Comparison of ENCODE assay signal across 7 mouse cellular contexts in the genomic region with DNA sequence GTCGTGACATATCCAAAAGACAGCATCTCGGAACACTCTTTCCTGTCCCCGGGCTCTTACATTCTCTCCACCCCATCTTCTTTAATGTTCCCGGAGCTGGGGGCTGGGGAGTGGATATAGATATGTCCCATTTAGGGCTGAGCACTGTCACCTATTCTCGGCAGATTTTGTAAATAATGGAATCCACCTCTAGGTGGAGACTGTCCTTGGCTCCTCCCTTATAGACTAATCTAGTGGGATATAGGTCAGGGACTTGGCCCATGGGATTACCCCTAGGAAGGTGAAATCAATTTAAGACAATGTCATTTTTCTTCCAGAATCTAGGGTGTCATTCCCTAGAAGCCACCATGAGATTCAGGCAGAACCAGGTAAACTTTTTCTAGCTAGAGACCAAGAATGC. TPM values are rescaled to one million over a fixed set of nuclear protein-coding genes. Genes with fewer than 3 reads are reported as not detected.
DNase-seq lines count a peak whose midpoint lies in the region; ATAC-seq and TF ChIP-seq lines count a peak whose summit lies in the region.

No protein-coding gene starts in this region.

- DNase-seq in liver, adult 2 months (ENCODE audit: extremely low read depth, low read depth, low spot score): peak; percentile 63
- no peak for DNase-seq in liver
- peak; percentile 38 for DNase-seq in brain, adult 2 months (ENCODE audit: low read depth, low spot score)
- no peak for DNase-seq in heart, postnatal 0 days (ENCODE audit: low spot score)
- no peak for DNase-seq in midbrain, embryonic 10.5 days (ENCODE audit: low spot score)
- no peak for DNase-seq in left cerebral cortex, postnatal 14 days (ENCODE audit: low spot score in 2 of 2)
- no peak for DNase-seq in frontal cortex, postnatal 36 days (ENCODE audit: low spot score in 2 of 2)

- H3K4me2 ChIP-seq in heart, postnatal 0 days (ENCODE audit: low read depth, low read length): peak overlapping the region; percentile 84

- H3K79me2 ChIP-seq in liver, adult 2 months (ENCODE audit: control insufficient read depth, insufficient read depth, low read length): peaks cover 23% of the 10 kb centered on the region

- TF ChIP-seq EP300 in heart, postnatal 0 days (IDR thresholded peaks at IDR 0.05; ENCODE audit: low read depth): no peak

- peaks cover 24% of the 10 kb centered on the region for H3K4me1 ChIP-seq in liver, adult 2 months (ENCODE audit: control insufficient read depth, insufficient read depth, low read length)
- H3K4me1 ChIP-seq in heart, postnatal 0 days (ENCODE audit: control insufficient read depth, insufficient read depth): peaks cover 18% of the 10 kb centered on the region; the same call in 1 of the 2 replicates
- H3K4me1 ChIP-seq in midbrain, embryonic 10.5 days: peaks cover 32% of the 10 kb centered on the region

- no peaks in the 10 kb centered on the region for H3K9me3 ChIP-seq in heart, postnatal 0 days (replicated peaks; ENCODE audit: control insufficient read depth, low read length)
- H3K9me3 ChIP-seq in midbrain, embryonic 10.5 days (replicated peaks): no peaks in the 10 kb centered on the region

- TF ChIP-seq POLR2A in liver, adult 2 months (IDR thresholded peaks at IDR 0.05; ENCODE audit: extremely low read depth, insufficient read depth, low read length): no peak

- peak overlapping the region; percentile 48 for H3K4me3 ChIP-seq in liver, adult 2 months (ENCODE audit: insufficient read depth, low read depth, low read length)
- H3K4me3 ChIP-seq in heart, postnatal 0 days (ENCODE audit: low read depth, low read length): peak overlapping the region; percentile 96
- H3K4me3 ChIP-seq in midbrain, embryonic 10.5 days: peak overlapping the region; percentile 95

- H3K36me3 ChIP-seq in liver, adult 2 months (ENCODE audit: control insufficient read depth, insufficient read depth, low read length): peaks cover 7% of the 10 kb centered on the region; the same call in 1 of the 2 replicates
- H3K36me3 ChIP-seq in heart, postnatal 0 days (replicated peaks; ENCODE audit: control insufficient read depth, insufficient read depth, low read length): 0 out of 2 replicates have a peak, but pooled peaks cover 10% of the 10 kb centered on the region
- no peaks in the 10 kb centered on the region for H3K36me3 ChIP-seq in midbrain, embryonic 10.5 days

- H3K9ac ChIP-seq in liver, adult 2 months (ENCODE audit: low read depth, low read length): peak overlapping the region; percentile 55
- peak overlapping the region; percentile 45; the same call in 1 of the 2 replicates for H3K9ac ChIP-seq in heart, postnatal 0 days (replicated peaks; ENCODE audit: low read depth, low read length)

- H3K27ac ChIP-seq in liver, adult 2 months (replicated peaks; ENCODE audit: insufficient read depth, low read depth, low read length): 0 out of 2 replicates have a peak overlapping the region, but pooled peaks have one; percentile 39
- no peak overlapping the region for H3K27ac ChIP-seq in heart, postnatal 0 days (ENCODE audit: low read depth)
- no peak overlapping the region for H3K27ac ChIP-seq in midbrain, embryonic 10.5 days (replicated peaks)

- peak; percentile 15; the same call in 1 of the 2 replicates for TF ChIP-seq CTCF in liver, adult 2 months (IDR thresholded peaks at IDR 0.05; ENCODE audit: low read depth, low read length)
- TF ChIP-seq CTCF in heart, postnatal 0 days (IDR thresholded peaks at IDR 0.05; ENCODE audit: low read depth): peak; percentile 17; the same call in 1 of the 2 replicates

- WGBS in liver, adult 2 months: 19% methylated on average over 5 of the region's 5 CpGs
- WGBS in heart, postnatal 0 days: 39% methylated on average over 5 of the region's 5 CpGs
- WGBS in midbrain, embryonic 10.5 days: 54% methylated on average over 5 of the region's 5 CpGs

- intact Hi-C loops in left cerebral cortex, postnatal 14 days (cut with DNase I): loop anchor here (5.0 kb wide), 1 partner anchor 83 kb away; no protein-coding TSS in a partner anchor

- no peaks in the 10 kb centered on the region for H3K27me3 ChIP-seq in liver, adult 2 months (ENCODE audit: control insufficient read depth, insufficient read depth, low read length)
- no peaks in the 10 kb centered on the region for H3K27me3 ChIP-seq in heart, postnatal 0 days (ENCODE audit: control insufficient read depth, insufficient read depth, low read length)
- 0 out of 2 replicates have a peak, but pooled peaks cover 5% of the 10 kb centered on the region for H3K27me3 ChIP-seq in midbrain, embryonic 10.5 days (ENCODE audit: low read depth, poor library complexity, severe bottlenecking)

- ATAC-seq in heart, postnatal 0 days (ENCODE audit: insufficient read depth, low read depth): no peak

RNA-seq across cellular contexts. Expression of a gene that starts 0.7 kb away (rescaled TPM):
- total RNA-seq in liver, adult 2 months (2014; rRNA removed): 10.2 and 10.9 TPM in 2 replicates
- polyA plus RNA-seq in liver, adult 2 months (2012; rRNA removed): 7.3 and 7.5 TPM in 2 replicates
- total RNA-seq in heart, postnatal 0 days (2014; rRNA removed; ENCODE audit: low replicate concordance): 10.4 and 11.4 TPM in 2 replicates
- 13.5 and 13.8 TPM in 2 replicates for polyA plus RNA-seq in heart, postnatal 0 days (2015; fragmentation: Nextera tagmentation; extraction: Ambion mirVana)
- 33.5 and 35.8 TPM in 2 replicates for polyA plus RNA-seq in midbrain, embryonic 10.5 days (2016; fragmentation: Nextera tagmentation; extraction: Ambion mirVana)
- 10 to 100 TPM; 23.1 to 23.2 TPM for total RNA-seq in left cerebral cortex, postnatal 14 days (2021)

RNA-seq across cellular contexts. Expression of a gene that starts 0.8 kb away (rescaled TPM):
- total RNA-seq in liver, adult 2 months (2014; rRNA removed): 80.5 and 99.3 TPM in 2 replicates
- 83.4 and 107 TPM in 2 replicates for polyA plus RNA-seq in liver, adult 2 months (2012; rRNA removed)
- total RNA-seq in heart, postnatal 0 days (2014; rRNA removed; ENCODE audit: low replicate concordance): 67.5 and 102 TPM in 2 replicates
- 57.2 and 60.4 TPM in 2 replicates for polyA plus RNA-seq in heart, postnatal 0 days (2015; fragmentation: Nextera tagmentation; extraction: Ambion mirVana)
- polyA plus RNA-seq in midbrain, embryonic 10.5 days (2016; fragmentation: Nextera tagmentation; extraction: Ambion mirVana): 21.9 and 22.9 TPM in 2 replicates
- 100 to 1,000 TPM; 118 to 122 TPM for total RNA-seq in left cerebral cortex, postnatal 14 days (2021)

RNA-seq across cellular contexts. Expression of a gene that starts 57.9 kb away (rescaled TPM):
- not detected in 2 replicates for total RNA-seq in liver, adult 2 months (2014; rRNA removed)
- polyA plus RNA-seq in liver, adult 2 months (2012; rRNA removed): not detected in 2 replicates
- not detected in 2 replicates for total RNA-seq in heart, postnatal 0 days (2014; rRNA removed; ENCODE audit: low replicate concordance)
- polyA plus RNA-seq in heart, postnatal 0 days (2015; fragmentation: Nextera tagmentation; extraction: Ambion mirVana): not detected in 2 replicates
- 0.10 TPM in 1 of 2 replicates, not detected in the other for polyA plus RNA-seq in midbrain, embryonic 10.5 days (2016; fragmentation: Nextera tagmentation; extraction: Ambion mirVana)
- not detected for total RNA-seq in left cerebral cortex, postnatal 14 days (2021)

Comparison
In these comparisons a context has a peak if more than half of its experiments do, and no peak if none do; other contexts are left out.
1. DNase-seq: peak in liver, adult 2 months (single experiment) and brain, adult 2 months (single experiment); none in liver (single experiment), heart, postnatal 0 days (single experiment), midbrain, embryonic 10.5 days (single experiment), left cerebral cortex, postnatal 14 days (0 of 2) and frontal cortex, postnatal 36 days (0 of 2).
2. Peak in every context shown above with its lines, with median percentiles within 50 percentile points of each other: H3K4me3 ChIP-seq.